Mouse (Mus musculus): Measurements from ENCODE around the gene Amotl2. TPM values are rescaled to one million over a fixed set of nuclear protein-coding genes. Genes with fewer than 3 reads are reported as not detected.

Gene Amotl2
- total RNA-seq, 2 experiments from 2014 or later = 0.19 to 3.7 TPM

DNA sequence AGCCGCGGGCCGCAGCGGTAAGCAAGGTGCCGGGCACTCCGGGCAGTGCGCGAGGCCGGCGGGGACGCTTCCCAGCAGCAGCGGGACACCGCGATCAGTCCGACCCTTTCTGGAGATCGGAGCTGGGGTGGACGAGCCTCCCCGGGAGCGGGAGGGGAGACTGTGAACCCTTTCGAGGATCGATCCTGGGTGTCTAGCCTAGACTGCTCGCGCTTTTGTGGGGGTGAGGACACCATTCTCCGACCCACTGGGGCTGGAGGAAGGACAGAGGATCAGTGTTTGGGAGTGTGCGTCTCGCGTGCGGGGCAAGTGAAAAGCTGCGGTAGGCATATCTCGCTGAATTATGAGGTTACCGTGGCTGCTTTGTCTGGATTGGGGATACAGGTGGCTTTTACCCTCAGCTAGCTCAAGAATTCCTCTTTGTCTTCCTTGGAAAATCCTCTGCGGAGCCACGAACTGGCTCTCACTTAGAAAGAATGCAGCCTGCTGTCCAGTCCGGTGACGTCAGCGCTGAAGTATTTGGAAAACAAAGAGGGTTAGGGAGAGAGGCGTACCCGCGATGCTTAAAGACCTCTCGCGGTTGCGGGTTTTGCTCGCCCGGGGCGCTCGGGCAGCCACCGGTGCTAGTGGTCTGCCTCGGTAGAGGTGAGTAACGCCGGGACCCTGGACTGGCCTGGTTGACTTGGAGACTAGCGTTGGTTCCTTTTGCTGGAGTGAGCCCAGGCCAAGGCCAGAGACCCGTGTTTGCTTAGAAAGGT lies 1.6 kb downstream of the Amotl2 start:
- ATAC-seq (replicated peaks; ENCODE audit: low FRiP score, poor library complexity, severe bottlenecking) = no peak

DNA sequence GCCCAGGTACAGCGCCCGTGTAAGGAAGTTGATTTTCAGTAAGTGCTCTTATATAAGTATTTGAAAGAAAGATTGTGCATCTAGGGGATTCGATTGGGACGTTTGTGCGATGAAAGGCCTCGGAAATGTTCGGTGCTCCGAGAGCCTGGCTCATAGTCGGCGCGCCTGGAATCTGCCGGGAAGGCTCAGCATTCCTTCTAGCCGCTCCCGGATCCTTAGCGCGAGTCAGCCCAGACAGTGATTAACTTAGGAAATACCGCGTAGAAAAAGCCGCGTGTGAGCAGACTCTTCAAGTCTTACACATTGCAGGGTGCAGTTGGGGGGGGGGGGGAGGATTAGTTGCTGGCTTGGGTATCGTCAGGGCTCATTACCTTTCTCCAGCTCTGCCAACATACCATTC lies 2.2 kb downstream of the Amotl2 start:
- no peak for ATAC-seq (replicated peaks; ENCODE audit: low FRiP score, poor library complexity, severe bottlenecking)

DNA sequence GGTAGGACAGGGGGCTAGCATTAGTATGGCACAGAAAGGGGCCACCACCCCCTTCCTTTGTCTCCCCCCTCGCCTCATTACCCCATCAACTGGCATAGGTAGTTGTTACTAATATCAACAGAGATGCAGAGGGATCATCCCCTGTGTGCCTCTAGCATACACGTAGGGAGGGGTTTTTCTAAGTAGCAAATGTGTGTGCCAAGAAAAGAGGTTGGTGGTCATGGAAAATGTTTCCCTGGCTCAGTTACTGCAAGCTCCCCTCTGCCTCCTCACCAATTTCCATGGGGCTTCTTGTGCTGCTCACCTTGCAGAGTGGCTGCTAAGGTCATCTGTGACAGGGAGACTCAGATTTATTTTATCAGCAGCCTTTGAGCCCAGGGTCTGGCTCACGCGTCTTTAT lies 2.6 kb downstream of the Amotl2 start:
- no peak for ATAC-seq (replicated peaks; ENCODE audit: low FRiP score, poor library complexity, severe bottlenecking)

DNA sequence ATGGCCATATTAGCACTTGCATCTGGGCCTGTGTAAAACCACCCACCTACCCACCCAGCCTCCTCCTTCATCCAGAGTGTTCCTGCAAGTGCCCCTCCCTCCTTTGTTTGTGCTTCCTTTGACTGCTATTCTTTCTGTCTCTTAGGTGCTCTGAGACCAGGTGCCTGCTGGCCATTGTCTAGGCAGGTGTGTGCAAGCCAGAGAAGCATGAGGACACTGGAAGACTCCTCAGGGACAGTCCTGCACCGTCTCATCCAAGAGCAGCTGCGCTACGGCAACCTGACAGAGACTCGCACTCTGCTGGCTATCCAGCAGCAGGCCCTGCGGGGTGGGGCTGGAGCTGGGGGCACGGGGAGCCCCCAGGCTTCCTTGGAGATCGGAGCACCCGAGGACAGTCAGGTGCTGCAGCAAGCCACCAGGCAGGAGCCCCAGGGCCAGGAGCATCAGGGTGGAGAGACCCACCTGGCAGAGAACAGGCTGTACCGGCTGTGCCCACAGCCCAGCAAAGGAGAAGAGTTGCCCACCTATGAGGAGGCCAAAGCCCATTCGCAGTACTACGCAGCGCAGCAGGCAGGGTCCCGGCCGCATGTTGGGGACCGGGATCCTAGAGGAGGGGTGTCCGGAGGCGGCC lies 3.6 kb downstream of the Amotl2 start:
- ATAC-seq (replicated peaks; ENCODE audit: low FRiP score, poor library complexity, severe bottlenecking) = no peak

DNA sequence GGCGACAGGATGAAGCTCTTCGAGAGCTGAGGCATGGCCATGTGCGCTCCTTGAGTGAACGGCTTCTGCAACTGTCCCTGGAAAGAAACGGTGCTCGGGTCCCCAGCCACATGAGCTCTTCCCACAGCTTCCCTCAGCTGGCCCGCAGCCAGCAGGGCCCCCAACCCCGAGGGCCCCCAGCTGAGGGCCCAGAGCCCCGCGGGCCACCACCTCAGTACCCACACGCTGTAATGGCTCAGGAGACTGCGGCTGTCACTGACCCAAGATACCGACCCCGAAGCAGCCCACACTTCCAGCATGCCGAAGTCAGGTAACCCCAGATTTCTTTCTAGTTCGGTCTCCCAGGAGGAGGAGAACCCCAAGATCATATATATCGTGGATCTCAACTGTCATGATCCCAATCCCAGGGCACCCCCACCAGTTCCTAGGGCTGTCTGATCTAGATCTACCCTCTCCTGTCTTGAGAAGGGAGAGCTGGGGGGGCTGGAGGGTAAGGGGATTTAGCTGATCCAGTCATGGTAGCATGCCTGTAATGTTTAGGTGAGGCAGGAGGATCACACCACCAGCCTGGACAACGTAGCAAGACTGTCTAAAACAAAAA lies 4.2 kb downstream of the Amotl2 start:
- ATAC-seq (replicated peaks; ENCODE audit: low FRiP score, poor library complexity, severe bottlenecking) = no peak

DNA sequence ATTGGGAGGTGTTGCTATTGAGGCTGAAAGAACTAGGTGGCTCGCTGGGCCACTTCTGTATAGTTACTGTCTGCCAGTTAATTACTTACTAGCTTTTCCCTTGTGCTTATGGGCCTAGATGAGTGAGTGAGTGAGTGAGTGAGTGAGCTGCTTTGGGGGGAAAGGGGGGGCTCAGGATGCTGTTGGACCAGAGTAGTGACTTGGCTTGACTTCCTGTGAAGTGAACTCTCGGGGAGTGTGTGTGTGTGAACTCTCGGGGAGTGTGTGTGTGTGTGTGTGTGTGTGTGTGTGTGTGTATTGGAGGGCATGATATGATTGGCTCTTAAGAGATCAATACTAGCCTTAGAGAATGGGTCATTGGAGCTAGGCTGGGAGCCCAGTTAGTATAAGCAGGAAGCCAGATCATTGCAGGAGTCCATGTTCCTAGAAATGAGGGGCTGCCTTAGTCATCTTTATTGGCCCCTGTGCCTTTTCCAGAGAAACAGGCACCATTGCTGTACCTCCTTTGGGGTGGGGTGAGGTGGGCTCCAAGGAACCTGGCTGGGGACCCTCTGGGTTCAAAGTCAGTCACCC lies 5.0 kb downstream of the Amotl2 start:
- no peak for ATAC-seq (replicated peaks; ENCODE audit: low FRiP score, poor library complexity, severe bottlenecking)

DNA sequence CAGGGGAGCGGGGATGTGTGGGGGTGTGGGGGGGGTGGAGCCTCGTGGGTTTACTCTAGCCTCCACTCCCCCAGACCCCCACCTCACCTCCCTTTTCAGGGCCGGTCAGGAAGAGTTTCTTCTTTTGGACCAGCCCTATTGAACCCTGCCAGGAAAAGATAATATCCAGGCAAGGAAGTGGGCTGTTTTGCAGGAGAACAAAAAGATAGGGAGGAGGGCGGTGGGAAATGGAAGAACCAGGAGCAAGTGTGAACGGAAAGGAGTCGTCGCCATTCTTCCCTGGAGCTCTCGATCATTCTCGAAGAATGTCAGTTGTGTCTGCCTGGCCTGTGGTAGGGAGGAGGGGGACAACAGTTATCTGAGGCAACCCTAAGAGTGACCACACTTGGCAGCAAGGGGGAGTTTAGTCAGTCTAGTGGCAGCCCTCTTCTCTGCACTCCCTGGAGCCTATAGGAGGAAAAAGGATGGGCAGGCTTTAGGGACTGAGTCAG lies 5.6 kb downstream of the Amotl2 start:
- no peak for ATAC-seq (replicated peaks; ENCODE audit: low FRiP score, poor library complexity, severe bottlenecking)

DNA sequence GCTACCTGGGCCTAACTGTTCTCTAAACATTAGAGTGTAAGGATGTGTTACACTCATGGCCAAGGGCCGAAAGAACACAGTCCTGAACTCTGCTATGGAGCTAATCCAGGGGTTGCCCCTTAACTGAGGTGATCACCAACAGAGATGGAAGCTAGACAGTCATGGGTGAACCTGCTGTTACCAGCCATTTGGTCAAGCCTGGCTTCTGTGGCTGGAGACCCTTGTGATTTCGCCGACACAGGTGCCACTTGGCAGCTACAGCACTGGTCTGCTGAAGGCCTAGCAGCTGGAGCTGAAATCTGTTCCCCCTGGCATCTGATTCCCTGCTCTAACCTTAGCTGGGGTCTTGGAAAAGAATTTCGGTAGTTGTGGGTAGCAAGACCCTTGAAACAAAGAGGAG lies 6.3 kb downstream of the Amotl2 start:
- ATAC-seq (replicated peaks; ENCODE audit: low FRiP score, poor library complexity, severe bottlenecking) = no peak

DNA sequence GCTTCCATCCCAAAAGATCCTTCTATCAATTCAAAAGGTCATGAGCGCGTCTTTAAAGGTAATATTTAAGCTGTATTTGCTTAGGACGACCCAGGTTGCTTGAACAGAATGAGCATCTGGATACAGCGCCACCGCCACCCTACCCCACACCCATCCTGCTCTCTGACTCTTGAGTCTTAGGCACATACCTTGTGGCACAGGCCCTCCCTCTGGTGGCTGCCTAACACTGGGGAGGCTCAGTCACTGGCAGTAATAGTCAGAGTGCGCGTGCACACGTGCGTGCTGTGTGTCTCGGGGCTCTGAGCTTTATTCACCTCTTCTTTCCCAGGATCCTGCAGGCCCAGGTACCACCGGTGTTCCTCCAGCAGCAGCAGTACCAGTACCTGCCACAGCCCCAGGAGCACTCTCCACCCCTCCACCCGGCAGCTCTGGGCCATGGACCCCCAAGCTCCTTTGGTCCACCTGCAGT lies 6.8 kb downstream of the Amotl2 start:
- no peak for ATAC-seq (replicated peaks; ENCODE audit: low FRiP score, poor library complexity, severe bottlenecking)

DNA sequence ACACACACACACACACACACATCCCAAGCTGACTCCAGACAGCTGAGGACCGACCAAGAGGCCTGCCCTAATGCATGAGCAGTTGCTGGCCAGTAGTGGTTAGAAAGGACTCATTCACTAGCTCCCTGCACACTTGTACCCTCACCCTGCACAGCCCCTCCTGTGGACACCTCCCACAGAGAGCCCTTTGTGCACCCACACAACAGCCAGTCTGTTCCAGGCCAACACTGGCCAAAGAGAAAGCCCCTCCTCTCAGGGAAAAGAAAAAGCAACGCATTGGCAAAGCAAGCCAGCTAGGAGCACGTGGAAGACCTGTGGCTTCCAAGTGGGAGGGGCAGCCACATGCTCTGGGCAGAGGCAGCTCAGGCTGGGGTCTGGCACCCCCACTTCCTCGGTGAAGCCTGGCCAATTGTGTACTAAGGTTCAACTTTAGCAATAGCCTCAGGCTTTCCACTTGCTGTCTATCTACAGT lies 7.6 kb downstream of the Amotl2 start:
- ATAC-seq (replicated peaks; ENCODE audit: low FRiP score, poor library complexity, severe bottlenecking) = no peak

DNA sequence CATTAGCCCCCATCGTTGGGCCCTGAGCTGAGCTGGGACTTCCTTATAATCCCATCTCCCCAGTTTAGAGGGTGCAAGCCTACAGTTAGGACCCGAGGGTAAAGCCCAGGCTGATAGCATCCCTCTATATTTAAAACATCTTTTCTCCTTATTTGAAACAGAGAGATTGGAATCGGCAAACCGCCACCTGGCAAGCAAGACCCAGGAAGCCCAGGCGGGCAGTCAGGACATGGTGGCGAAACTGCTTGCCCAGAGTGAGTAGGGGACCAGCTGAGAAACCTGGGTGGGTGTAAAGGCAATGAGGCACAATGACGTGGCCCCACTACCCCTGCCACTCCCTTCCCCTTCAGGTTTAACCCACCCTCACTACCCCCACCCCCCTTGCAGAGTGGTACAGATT lies 8.5 kb downstream of the Amotl2 start:
- ATAC-seq (replicated peaks; ENCODE audit: low FRiP score, poor library complexity, severe bottlenecking) = no peak

DNA sequence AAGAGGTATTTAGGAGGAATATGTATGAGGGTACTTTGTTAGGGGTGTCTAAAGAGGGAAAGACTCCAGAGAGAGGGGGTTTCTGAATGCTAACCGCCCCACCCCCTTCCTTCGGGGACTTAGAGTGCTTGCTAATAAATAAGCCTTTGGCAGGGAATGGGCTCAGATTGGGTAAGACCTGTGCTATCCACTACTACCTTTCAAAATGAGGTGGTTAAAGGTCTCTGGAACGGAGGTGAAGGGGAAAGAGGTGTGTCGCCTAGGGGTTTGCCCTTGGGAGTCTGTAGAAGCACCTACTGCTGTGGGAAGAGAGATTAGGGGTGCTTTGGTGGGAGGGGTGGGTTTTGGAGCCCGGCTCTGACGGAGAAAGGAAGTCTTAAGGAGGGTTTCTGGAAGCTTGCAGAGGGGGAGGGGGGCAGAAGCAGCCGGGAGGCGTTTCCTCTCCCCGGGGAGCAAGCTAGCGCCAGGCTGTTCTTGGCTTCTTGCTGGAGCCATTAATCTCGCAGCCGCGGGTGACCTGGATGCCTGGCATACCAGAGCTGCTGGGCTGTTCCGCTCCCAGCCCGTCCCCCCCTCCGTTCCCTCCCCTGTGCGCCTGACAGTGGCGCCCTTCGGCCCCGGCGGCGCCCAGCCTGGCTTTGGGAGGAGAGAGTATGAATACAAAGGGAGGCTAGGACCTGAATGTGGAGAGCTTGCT lies 9.6 kb downstream of the Amotl2 start:
- ATAC-seq (replicated peaks; ENCODE audit: low FRiP score, poor library complexity, severe bottlenecking) = no peak

DNA sequence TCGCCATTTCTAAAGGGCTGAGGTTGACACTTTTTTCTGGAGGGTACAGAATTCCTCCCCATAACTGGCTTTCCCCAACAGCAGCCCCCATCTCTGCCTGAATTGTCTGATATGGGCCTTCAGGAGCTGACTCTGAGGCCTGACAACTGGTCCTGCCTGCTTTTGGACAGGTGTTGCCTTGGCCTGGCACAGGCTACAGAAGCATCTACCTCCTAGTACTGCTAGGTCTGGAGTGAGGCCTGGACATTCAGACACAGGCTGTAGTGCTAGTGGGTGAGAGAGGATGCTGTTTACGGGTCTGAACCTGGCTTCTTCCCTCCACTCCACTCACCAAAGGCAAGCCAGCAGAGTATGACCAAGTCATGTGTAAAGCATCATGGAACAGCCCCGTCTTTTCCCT lies 10.3 kb downstream of the Amotl2 start:
- no peak for ATAC-seq (replicated peaks; ENCODE audit: low FRiP score, poor library complexity, severe bottlenecking)

DNA sequence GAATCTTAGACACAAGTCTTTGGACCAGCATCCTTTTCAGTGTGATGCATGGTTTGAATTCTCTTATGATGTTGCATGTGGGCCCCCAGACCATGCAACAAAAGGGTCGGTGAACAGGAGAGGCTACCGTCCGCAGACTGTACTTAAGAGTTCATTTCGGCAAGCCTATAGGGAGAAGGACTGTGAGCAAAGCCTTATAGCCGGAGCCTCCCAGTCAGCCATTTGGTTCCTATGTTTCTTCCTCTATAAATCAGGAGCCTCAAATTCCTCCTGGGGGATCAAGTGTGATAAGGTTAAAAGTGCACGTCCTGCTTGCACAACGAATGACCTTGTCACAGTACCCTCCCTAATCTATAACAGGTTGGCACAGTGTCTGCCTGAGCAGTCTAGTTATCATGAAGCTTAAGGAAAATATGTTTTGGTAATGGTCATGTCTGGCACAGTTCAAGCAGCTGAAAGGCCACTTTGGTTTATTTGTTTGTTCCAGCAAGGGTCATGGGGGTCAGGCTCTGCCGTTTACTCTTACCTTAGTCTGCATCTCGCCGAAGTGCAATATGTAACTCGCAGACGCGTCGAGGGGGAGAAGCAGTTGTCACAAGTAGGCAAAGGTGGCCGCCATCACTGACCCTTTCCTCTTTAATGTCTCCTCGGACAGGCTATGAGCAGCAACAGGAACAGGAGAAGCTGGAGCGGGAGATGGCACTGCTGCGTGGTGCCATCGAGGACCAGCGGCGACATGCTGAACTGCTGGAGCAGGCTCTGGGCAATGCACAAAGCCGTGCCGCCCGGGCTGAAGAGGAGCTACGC lies 11.4 kb downstream of the Amotl2 start:
- ATAC-seq (replicated peaks; ENCODE audit: low FRiP score, poor library complexity, severe bottlenecking) = no peak

DNA sequence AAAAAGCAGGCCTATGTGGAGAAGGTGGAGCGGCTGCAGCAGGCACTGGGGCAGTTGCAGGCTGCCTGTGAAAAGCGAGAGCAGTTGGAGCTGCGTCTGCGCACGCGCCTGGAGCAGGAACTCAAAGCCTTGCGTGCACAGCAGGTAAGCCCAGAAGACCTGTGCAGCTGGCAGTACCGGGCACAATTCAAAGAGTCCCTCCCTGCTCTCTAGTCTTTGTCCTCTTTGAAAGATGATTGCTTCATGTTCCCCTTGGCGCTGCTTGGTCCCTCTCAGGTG lies 11.9 kb downstream of the Amotl2 start:
- ATAC-seq (replicated peaks; ENCODE audit: low FRiP score, poor library complexity, severe bottlenecking) = no peak

DNA sequence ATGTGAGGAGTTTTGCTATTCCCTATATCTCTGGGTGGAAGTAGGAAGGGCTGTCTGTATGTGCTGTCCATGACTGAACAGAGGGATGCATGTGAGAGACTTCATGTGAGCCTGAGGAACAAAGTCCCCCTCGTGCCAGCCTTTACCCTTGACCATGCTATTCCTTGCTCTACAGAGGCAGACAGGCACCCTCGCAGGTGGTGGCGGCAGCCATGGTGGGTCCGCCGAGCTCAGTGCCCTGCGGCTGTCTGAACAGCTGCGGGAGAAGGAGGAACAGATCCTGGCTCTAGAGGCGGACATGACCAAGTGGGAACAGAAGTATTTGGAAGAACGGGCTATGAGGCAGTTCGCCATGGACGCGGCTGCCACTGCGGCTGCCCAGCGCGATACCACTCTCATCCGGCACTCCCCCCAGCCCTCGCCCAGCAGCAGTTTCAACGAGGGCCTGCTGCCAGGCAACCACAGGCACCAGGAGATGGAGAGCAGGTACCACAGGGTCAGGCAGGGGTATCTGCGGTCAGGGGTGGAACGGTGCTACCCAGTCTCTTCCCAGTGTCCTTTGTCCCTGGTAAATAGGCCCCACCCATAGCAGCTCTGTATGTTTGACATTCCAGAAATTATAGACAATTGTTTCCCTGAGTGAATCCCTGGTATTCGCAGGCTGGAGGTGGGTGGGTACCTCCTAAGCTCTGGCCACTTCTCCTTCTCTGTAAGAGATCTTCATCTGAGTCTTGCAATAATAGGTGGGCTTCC lies 12.8 kb downstream of the Amotl2 start:
- ATAC-seq (replicated peaks; ENCODE audit: low FRiP score, poor library complexity, severe bottlenecking) = no peak

DNA sequence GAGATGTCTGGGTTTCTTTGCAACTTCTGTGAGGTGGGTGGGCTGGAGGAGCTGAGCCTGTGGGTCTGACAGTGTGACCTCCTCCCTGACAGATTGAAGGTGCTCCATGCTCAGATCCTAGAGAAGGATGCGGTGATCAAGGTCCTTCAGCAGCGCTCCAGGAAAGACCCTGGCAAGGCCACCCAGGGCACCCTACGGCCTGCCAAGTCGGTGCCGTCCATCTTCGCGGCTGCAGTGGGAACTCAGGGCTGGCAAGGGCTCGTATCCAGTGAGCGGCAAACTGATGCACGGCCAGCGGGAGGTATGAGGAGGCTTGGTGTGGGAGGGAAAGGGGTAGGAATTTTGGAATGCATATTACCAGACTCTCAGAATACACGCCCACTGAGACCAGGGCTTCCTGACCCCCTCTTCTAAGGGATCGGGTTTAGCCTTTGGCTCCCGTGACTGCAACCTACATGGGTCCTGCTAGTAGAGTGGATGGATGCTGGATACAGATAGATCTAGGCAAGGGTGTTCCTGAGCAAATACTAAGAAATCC lies 13.5 kb downstream of the Amotl2 start:
- ATAC-seq (replicated peaks; ENCODE audit: low FRiP score, poor library complexity, severe bottlenecking) = no peak

DNA sequence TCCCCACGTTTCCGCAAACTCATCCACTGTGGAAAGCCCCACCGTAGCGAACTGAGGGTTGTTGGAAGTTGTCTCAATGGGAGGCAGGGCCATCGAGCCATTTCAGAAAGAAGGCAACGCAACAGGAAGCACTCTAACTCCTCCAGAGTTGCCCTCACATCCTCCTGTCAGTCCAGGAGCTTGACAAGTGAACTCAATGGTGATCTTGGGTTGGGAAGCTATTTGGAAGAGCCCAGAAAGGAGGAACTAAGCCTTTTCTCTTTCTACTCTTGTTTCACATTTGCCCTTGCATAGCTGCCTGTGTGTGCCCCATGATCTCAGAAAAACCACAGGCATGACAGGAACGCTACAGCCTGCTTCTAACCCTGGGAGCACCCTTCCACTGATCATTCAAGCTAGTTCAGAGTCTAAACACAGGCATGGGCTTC lies 14.6 kb downstream of the Amotl2 start:
- no peak for ATAC-seq (replicated peaks; ENCODE audit: low FRiP score, poor library complexity, severe bottlenecking)

Measured in erythroblast, adult 5-6 weeks (primary cell).